Mouse (Mus musculus): Measurements from ENCODE around the gene Uba7.

DNA sequence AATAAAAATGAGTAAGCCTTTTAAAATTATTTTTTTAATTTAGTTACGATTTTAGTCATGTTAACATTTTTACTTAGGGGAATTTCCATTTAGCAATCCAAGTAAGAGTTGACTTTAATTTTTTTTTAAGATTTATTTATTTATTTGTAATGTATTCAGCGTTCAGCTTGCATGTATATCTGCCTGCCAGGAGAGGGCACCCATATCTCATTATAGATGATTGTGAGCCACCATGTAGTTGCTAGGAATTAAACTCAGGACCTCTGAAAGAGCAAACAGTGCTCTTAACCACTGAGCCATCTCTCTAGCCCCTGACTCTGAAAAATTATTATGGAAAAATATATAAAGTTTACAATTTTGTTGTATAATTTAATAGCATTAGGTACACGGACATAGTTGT lies 51.3 kb downstream of the Uba7 start:
- no peak for TF ChIP-seq POLR2A (IDR thresholded peaks at IDR 0.05; ENCODE audit: low read depth, low read length)
- TF ChIP-seq CTCF (conservative IDR thresholded peaks at IDR 0.05; ENCODE audit: insufficient read depth, insufficient read length, low read depth, low read length) = no peak

Data from kidney, adult 2 months (tissue).